10 mouse cellular contexts compared by ENCODE assay signal in the genomic region with DNA sequence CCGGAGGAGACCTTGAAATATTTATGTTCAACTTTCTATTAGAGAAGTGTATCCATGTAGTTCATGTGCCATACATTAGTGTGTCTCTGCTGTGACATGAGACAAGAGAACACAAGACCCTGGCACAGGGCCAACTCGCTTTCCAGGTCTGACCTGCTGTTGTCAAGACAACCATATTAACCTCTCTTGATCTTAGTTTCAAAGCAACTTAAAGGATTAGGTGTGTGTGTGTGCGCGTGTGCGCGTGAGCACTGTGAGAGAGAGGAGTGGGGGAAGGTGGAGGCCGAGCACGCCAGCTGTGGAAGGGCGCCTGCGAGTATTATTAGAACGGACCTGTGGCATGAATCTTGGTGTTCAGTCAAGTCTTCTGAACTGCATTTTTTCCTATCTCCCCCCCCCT. TPM values are rescaled to one million over a fixed set of nuclear protein-coding genes. Genes with fewer than 3 reads are reported as not detected.
A peak's percentile ranks its signal among the peaks of the same experiment; 100 is the strongest.
DNase-seq lines count a peak whose midpoint lies in the region; ATAC-seq and TF ChIP-seq lines count a peak whose summit lies in the region.
"Had no signal": no experiment of that assay in that cellular context is flagged by ENCODE, and none has a peak within 500 bp of the region (broad histone marks: within the 10 kb centered on the region; RNA-seq: fewer than 3 reads in every experiment).

No protein-coding gene starts in this region.

- H3K9ac ChIP-seq in stomach, embryonic 15.5 days = no peak overlapping the region

- peak; percentile 41 to 50 for DNase-seq in cerebellum, postnatal 36 days
- peak; percentile 56 for DNase-seq in kidney, postnatal 10 days
- no peak for DNase-seq in kidney, adult 9 months
- peak; percentile 55 for DNase-seq in thymus, postnatal 14 days
- no peak for DNase-seq in thymus, adult 2 months
- no peak for DNase-seq in T-cell, adult 2 months (ENCODE audit: low spot score)
- DNase-seq: cerebellum, adult 11-12 months had no signal

- TF ChIP-seq POLR2A in thymus, adult 2 months (IDR thresholded peaks at IDR 0.05; ENCODE audit: control insufficient read depth, extremely low read depth, insufficient read depth, low read length, poor library complexity) = no peak

- no peak for TF ChIP-seq CTCF in thymus, adult 2 months (IDR thresholded peaks at IDR 0.05; ENCODE audit: borderline replicate concordance, control insufficient read depth, extremely low read depth, insufficient read depth, low read length, poor library complexity)

- WGBS in thymus, adult 2 months = 92% methylated on average over 11 of the region's 11 CpGs
- 82% methylated on average over 11 of the region's 11 CpGs for WGBS in stomach, embryonic 15.5 days

- peaks cover 18% of the 10 kb centered on the region for H3K4me1 ChIP-seq in thymus, adult 2 months (replicated peaks; ENCODE audit: control insufficient read depth, insufficient read depth, low read length)
- peaks cover 14% of the 10 kb centered on the region; the same call in 1 of the 2 replicates for H3K4me1 ChIP-seq in stomach, embryonic 15.5 days

- H3K4me2 ChIP-seq in stomach, embryonic 15.5 days = no peak overlapping the region

- no peak overlapping the region for H3K4me3 ChIP-seq in thymus, adult 2 months (ENCODE audit: control insufficient read depth, insufficient read depth, low read length)
- no peak overlapping the region for H3K4me3 ChIP-seq in stomach, embryonic 15.5 days (replicated peaks)

- H3K9me3 ChIP-seq in stomach, embryonic 15.5 days = peaks cover 3% of the 10 kb centered on the region; the same call in 1 of the 2 replicates

- H3K36me3 ChIP-seq in thymus, adult 2 months (ENCODE audit: control insufficient read depth, insufficient read depth, low read length) = no peaks in the 10 kb centered on the region; the same call in 1 of the 2 replicates
- peaks cover 18% of the 10 kb centered on the region for H3K36me3 ChIP-seq in stomach, embryonic 15.5 days

- no peak overlapping the region for H3K27ac ChIP-seq in thymus, adult 2 months (ENCODE audit: control insufficient read depth, insufficient read depth, low read length)
- no peak overlapping the region for H3K27ac ChIP-seq in stomach, embryonic 15.5 days

- ATAC-seq in cerebellum, adult (ENCODE audit: insufficient number of reproducible peaks, low FRiP score, low TSS enrichment) = no peak
- peak; percentile 24; the same call in 1 of the 2 replicates for ATAC-seq in stomach, embryonic 15.5 days (ENCODE audit: insufficient read depth, low FRiP score, low read depth)
- ATAC-seq: activated CD4-positive, CD25-positive, alpha-beta regulatory T cell, adult 4 months had no signal

- H3K27me3 ChIP-seq in thymus, adult 2 months (ENCODE audit: control insufficient read depth, insufficient read depth, low read length) = no peaks in the 10 kb centered on the region
- H3K27me3 ChIP-seq in stomach, embryonic 15.5 days (replicated peaks) = no peaks in the 10 kb centered on the region

RNA-seq across cellular contexts. Expression of gene Arid2, which starts 15.0 kb away (rescaled TPM):
- polyA plus RNA-seq in thymus, adult 2 months (2012; rRNA removed) = 70.8 and 85.7 TPM in 2 replicates
- polyA plus RNA-seq in stomach, embryonic 15.5 days (2015; fragmentation: Nextera tagmentation; extraction: Ambion mirVana) = 18.4 and 19.4 TPM in 2 replicates

Comparison
In these comparisons a context has a peak if more than half of its experiments do, and no peak if none do; other contexts are left out.
1. DNase-seq: peak in cerebellum, postnatal 36 days (2 of 2), kidney, postnatal 10 days (single experiment) and thymus, postnatal 14 days (single experiment); none in kidney, adult 9 months (single experiment), thymus, adult 2 months (single experiment) and T-cell, adult 2 months (single experiment).